Mouse (Mus musculus) heart, postnatal 0 days (tissue): ENCODE data around the gene Vamp1.

ENCODE experiments used
- CTCF ChIP-seq: IDR thresholded peaks from 2 replicates; pipeline ENCODE4 v1.5.1; 2016; ENCODE audit warnings: antibody characterized with exemption, control low read depth, low read depth
- EP300 ChIP-seq: IDR thresholded peaks from 2 replicates; pipeline ENCODE4 v1.6.1; 2016; ENCODE audit warnings: antibody characterized with exemption, low read depth

DNA sequence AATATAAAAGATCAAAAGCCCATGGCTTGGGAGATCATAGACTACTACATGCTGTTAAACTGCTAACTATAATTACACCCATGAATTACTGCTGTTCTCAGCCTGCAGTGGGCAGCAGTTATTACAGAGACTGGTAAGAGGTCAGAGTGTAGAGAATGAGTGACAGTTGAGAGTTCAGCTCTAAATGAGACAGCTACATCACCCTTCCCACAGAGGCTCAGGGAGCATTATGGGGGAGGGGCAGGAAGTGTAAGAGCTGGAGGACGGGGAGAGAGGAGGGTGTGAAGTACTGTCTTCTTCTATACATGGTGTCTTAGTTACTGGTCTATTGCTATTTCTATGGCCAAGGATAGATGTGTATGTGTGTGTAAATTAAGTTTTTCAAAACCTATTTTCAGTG is 29.2 kb downstream of the Vamp1 start:
- TF ChIP-seq CTCF (no peak), EP300 (no peak)
